Mouse (Mus musculus): ENCODE data around the gene Diaph2. TPM values are rescaled to one million over a fixed set of nuclear protein-coding genes. Genes with fewer than 3 reads are reported as not detected.

The Diaph2 gene
- total RNA-seq (2014; rRNA removed; ENCODE audit: low replicate concordance): 4.9 and 9.5 TPM in 2 replicates
- 4.5 and 4.8 TPM in 2 replicates for polyA plus RNA-seq (2015; fragmentation: Nextera tagmentation; extraction: Ambion mirVana)

DNA sequence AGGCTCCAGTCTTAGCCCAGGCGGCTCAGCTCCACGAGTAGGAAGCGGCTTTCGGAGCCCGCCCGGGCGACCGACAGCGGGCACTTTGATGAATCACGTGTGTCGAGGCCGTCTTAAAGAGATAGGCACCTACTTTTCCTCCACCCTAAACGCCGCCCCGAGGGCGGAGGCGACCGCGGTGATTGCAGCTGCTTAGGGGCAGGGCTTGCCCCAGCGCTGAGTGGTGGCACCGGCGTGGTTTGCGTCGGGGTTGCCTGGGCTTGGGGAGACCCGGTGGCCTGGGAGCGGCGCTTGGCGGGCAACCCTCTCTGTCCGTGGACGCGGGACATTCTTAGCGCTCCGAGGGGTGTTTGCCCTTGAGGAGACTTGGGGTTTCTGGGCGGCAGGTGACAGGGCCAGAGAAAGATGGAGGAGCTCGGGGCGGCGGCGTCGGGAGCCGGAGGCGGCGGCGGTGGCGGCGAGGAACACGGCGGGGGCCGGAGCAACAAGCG lies at the start of gene Diaph2:
Gene Diaph2 (plus strand): TSS at position 172 of the 491 bp plus-strand sequence.
- H3K9me3 ChIP-seq (replicated peaks; ENCODE audit: control insufficient read depth, low read length): no peaks in the 10 kb centered on the region
- peak within 1 kb of the TSS; percentile 67 for H3K4me2 ChIP-seq (ENCODE audit: low read depth, low read length)
- peak; percentile 98 for ATAC-seq (ENCODE audit: insufficient read depth, low read depth)
- 15% methylated on average over 38 of the region's 49 CpGs for WGBS
- peak; percentile 85 for DNase-seq (ENCODE audit: low spot score)
- H3K27me3 ChIP-seq (ENCODE audit: control insufficient read depth, insufficient read depth, low read length): no peaks in the 10 kb centered on the region
- peak within 1 kb of the TSS; percentile 79 for H3K27ac ChIP-seq (ENCODE audit: low read depth)
- no peak for TF ChIP-seq CTCF (IDR thresholded peaks at IDR 0.05; ENCODE audit: low read depth)
- no peak for TF ChIP-seq EP300 (IDR thresholded peaks at IDR 0.05; ENCODE audit: low read depth)
- H3K4me3 ChIP-seq (ENCODE audit: low read depth, low read length): peak within 1 kb of the TSS; percentile 76
- no peaks in the 10 kb centered on the region for H3K4me1 ChIP-seq (ENCODE audit: control insufficient read depth, insufficient read depth)
- H3K36me3 ChIP-seq (replicated peaks; ENCODE audit: control insufficient read depth, insufficient read depth, low read length): no peaks in the 10 kb centered on the region
- H3K9ac ChIP-seq (replicated peaks; ENCODE audit: low read depth, low read length): peak within 1 kb of the TSS; percentile 79

GRCm38 (mm10) chrX:129701634-129702312 lies 47.8 kb upstream of the Diaph2 start:
- Histone ChIP-seq H3K4me1 (ENCODE audit: control insufficient read depth, insufficient read depth) (no peaks in the 10 kb centered on the region), H3K9ac (replicated peaks; ENCODE audit: low read depth, low read length) (no peak overlapping the region), H3K4me2 (ENCODE audit: low read depth, low read length) (no peak overlapping the region), H3K27ac (ENCODE audit: low read depth) (no peak overlapping the region), H3K36me3 (replicated peaks; ENCODE audit: control insufficient read depth, insufficient read depth, low read length) (no peaks in the 10 kb centered on the region), H3K27me3 (ENCODE audit: control insufficient read depth, insufficient read depth, low read length) (no peaks in the 10 kb centered on the region), H3K9me3 (replicated peaks; ENCODE audit: control insufficient read depth, low read length) (no peaks in the 10 kb centered on the region), H3K4me3 (ENCODE audit: low read depth, low read length) (no peak overlapping the region)
- ATAC-seq (ENCODE audit: insufficient read depth, low read depth): no peak
- no peak for DNase-seq (ENCODE audit: low spot score)
- TF ChIP-seq EP300 (IDR thresholded peaks at IDR 0.05; ENCODE audit: low read depth): no peak
- TF ChIP-seq CTCF (IDR thresholded peaks at IDR 0.05; ENCODE audit: low read depth): no peak
- 43% methylated on average over 6 of the region's 6 CpGs for WGBS

DNA sequence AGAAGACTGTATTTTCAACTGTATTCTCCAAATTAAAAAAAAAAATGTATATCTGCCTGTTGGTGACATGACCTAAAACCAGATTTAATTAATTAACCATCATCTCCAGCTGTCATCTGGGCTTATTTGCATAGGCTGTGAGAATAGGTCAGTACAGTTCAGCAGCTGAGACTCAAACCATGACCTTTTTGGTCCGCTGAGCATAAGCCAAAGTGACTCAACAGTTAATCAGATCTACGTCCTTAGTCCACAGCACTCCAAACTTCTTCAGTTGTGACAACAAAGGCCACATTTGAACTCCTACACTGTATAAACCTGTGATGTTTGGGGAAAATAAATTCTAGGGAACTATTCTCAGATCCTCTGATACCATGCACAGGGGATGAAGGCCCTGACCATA lies 39.9 kb upstream of the Diaph2 start:
- no peaks in the 10 kb centered on the region for H3K9me3 ChIP-seq (replicated peaks; ENCODE audit: control insufficient read depth, low read length)
- H3K27ac ChIP-seq (ENCODE audit: low read depth): no peak overlapping the region
- no peaks in the 10 kb centered on the region for H3K27me3 ChIP-seq (ENCODE audit: control insufficient read depth, insufficient read depth, low read length)
- 77% methylated on average over 2 of the region's 2 CpGs for WGBS
- no peak overlapping the region for H3K4me3 ChIP-seq (ENCODE audit: low read depth, low read length)
- no peak overlapping the region for H3K4me2 ChIP-seq (ENCODE audit: low read depth, low read length)
- no peaks in the 10 kb centered on the region for H3K4me1 ChIP-seq (ENCODE audit: control insufficient read depth, insufficient read depth)
- no peaks in the 10 kb centered on the region for H3K36me3 ChIP-seq (replicated peaks; ENCODE audit: control insufficient read depth, insufficient read depth, low read length)
- no peak for DNase-seq (ENCODE audit: low spot score)
- ATAC-seq (ENCODE audit: insufficient read depth, low read depth): no peak
- no peak for TF ChIP-seq CTCF (IDR thresholded peaks at IDR 0.05; ENCODE audit: low read depth)
- no peak overlapping the region for H3K9ac ChIP-seq (replicated peaks; ENCODE audit: low read depth, low read length)

DNA sequence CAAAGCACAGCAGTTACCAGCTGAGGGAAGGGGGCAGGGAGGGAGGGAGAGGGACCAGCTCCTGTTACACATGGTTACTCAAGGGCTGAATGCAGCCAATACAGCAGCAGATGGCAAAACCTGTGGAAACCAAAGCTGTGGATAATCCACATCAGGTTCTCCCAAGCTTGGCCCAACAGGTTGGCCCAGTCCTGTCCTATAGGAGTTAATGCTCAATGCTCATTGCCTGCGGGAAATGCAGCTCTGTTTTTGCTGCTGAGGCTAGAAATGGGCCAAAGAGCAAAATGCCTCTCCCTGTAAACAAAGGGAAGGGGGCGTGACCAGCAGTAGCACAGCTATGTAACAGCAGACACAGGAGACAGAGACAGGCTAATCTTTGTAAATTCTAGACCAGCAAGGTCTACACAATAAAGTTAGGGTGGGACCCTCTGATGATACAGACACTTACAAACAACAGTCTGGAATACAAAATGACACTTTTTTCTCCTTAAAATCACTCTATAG lies 20.8 kb upstream of the Diaph2 start:
- 62% methylated on average over 2 of the region's 2 CpGs for WGBS
- Histone ChIP-seq H3K27me3 (ENCODE audit: control insufficient read depth, insufficient read depth, low read length) (no peaks in the 10 kb centered on the region), H3K4me2 (ENCODE audit: low read depth, low read length) (no peak overlapping the region), H3K27ac (ENCODE audit: low read depth) (no peak overlapping the region), H3K4me3 (ENCODE audit: low read depth, low read length) (no peak overlapping the region), H3K4me1 (ENCODE audit: control insufficient read depth, insufficient read depth) (no peaks in the 10 kb centered on the region), H3K36me3 (replicated peaks; ENCODE audit: control insufficient read depth, insufficient read depth, low read length) (no peaks in the 10 kb centered on the region), H3K9ac (replicated peaks; ENCODE audit: low read depth, low read length) (no peak overlapping the region), H3K9me3 (replicated peaks; ENCODE audit: control insufficient read depth, low read length) (no peaks in the 10 kb centered on the region)
- no peak for TF ChIP-seq EP300 (IDR thresholded peaks at IDR 0.05; ENCODE audit: low read depth)
- no peak for TF ChIP-seq CTCF (IDR thresholded peaks at IDR 0.05; ENCODE audit: low read depth)
- DNase-seq (ENCODE audit: low spot score) (no peak), ATAC-seq (ENCODE audit: insufficient read depth, low read depth) (no peak)

DNA sequence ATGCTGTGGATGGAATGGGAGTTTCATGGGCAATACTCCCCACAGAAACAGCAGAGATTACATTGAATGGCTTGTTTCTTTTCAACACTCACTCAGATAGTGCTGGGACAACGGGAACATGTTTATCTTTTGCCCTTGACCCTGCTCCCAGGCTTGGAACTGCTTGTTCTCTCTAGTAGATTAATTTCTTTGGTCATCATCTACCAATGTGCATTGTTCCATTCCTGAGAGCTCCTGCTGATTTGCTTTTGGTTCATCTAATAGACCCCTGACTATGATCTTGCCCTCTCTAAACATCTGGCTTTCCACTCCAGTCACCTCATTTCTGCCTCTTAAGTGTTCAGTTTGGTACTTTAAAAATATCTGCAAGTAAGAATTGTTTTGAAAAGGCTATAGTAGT lies 13.0 kb upstream of the Diaph2 start:
- ATAC-seq (ENCODE audit: insufficient read depth, low read depth): peak; percentile 57; the same call in 1 of the 2 replicates
- DNase-seq (ENCODE audit: low spot score): peak; percentile 36
- H3K27me3 ChIP-seq (ENCODE audit: control insufficient read depth, insufficient read depth, low read length): no peaks in the 10 kb centered on the region
- H3K36me3 ChIP-seq (replicated peaks; ENCODE audit: control insufficient read depth, insufficient read depth, low read length): no peaks in the 10 kb centered on the region
- no peak overlapping the region for H3K4me3 ChIP-seq (ENCODE audit: low read depth, low read length)
- H3K27ac ChIP-seq (ENCODE audit: low read depth): no peak overlapping the region
- no peaks in the 10 kb centered on the region for H3K4me1 ChIP-seq (ENCODE audit: control insufficient read depth, insufficient read depth)
- WGBS: 4% methylated on average over 1 of the region's 1 CpGs
- no peak overlapping the region for H3K9ac ChIP-seq (replicated peaks; ENCODE audit: low read depth, low read length)
- H3K4me2 ChIP-seq (ENCODE audit: low read depth, low read length): no peak overlapping the region
- TF ChIP-seq CTCF (IDR thresholded peaks at IDR 0.05; ENCODE audit: low read depth): no peak
- no peak; the same call in 1 of the 2 replicates for TF ChIP-seq EP300 (IDR thresholded peaks at IDR 0.05; ENCODE audit: low read depth)
- H3K9me3 ChIP-seq (replicated peaks; ENCODE audit: control insufficient read depth, low read length): no peaks in the 10 kb centered on the region

Measured in heart, postnatal 0 days (tissue).